Mouse (Mus musculus): ENCODE measurements around the gene Olfr1212.

Gene Olfr1212

GRCm38 (mm10) chr2:88953669-88954068 lies at the start of gene Olfr1212:
Gene Olfr1212 (plus strand): TSS chr2:88953969.
- in situ Hi-C loops (cut with MseI, MboI): no loop called here

- in situ Hi-C loops (cut with MseI, MboI): no loop called here
Observed at GRCm38 (mm10) chr2:88915057-88915456, 38.7 kb upstream of the Olfr1212 start, which contains the start of gene Olfr1209. Gene Olfr1209 (minus strand): TSS chr2:88915157.

GRCm38 (mm10) chr2:88938011-88938410 lies 15.8 kb upstream of the Olfr1212 start, which contains the start of gene Olfr1211:
Gene Olfr1211 (minus strand): TSS chr2:88938111.
- in situ Hi-C loops (cut with MseI, MboI): no loop called here

- in situ Hi-C loops (cut with MseI, MboI): no loop called here
Observed at GRCm38 (mm10) chr2:88980181-88980580, 26.4 kb downstream of the Olfr1212 start, which contains the start of gene Gm13762. Gene Gm13762 (minus strand): TSS chr2:88980281.

GRCm38 (mm10) chr2:88992553-88992952 lies 38.8 kb downstream of the Olfr1212 start, which contains the start of gene Olfr1214:
Gene Olfr1214 (minus strand): TSS chr2:88992653.
- in situ Hi-C loops (cut with MseI, MboI): no loop called here

GRCm38 (mm10) chr2:89006873-89007272 lies 53.1 kb downstream of the Olfr1212 start, which contains the start of gene Olfr1215:
Gene Olfr1215 (minus strand): TSS chr2:89006973.
- in situ Hi-C loops (cut with MseI, MboI): no loop called here
